Mouse (Mus musculus) layer of hippocampus, postnatal 36 days (tissue): ENCODE results near the gene Bmper. TPM values are rescaled to one million over a fixed set of nuclear protein-coding genes. Genes with fewer than 3 reads are reported as not detected.

Experiments
- DNase-seq, 2 experiments: peaks; one replicate each; pipeline ENCODE4 v3.0.0; 2022
- total RNA-seq, 2 experiments: library from RNA; stranded (reverse); gene quantifications; 2 replicates each; pipeline ENCODE4 v1.2.3; 2021

Bmper gene
- 1 to 10 TPM; 4.0 to 5.1 TPM for total RNA-seq

DNA sequence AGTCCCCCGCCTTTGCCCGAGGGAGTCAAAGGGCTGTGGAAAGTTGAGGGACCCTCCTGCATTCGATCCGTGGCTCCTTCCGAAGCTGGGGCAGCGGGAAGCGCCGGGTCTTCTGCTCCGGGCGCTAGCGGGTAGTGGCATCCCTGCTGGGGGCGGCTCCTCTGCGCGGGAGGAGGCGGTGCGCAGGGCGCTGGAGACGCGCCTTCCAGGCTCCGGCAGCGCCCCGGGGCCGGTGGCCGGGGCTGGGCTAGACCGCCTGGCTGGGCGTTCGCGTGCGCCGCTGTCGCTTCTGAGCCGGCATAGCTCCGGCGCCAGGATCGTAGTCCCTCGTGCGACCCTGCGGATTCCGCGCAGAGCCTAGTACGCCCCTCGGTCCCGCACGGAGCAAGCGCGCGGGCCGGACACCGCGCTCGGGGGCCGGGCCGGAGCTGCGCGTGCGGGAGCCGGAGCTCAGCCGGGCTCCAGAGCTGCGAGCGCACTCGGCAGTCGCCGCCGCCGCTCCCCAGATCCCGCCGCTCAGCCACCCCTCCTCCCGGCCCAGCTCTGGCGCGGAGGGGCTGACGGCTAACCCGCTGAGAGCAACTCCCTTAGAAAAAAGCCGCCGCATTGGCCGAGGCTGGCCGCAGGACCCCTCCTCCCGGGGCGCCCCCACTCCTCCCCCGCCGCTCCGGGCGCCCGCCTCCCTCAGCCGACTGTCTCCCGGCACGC, at the start of gene Bmper:
Gene Bmper, plus strand, starts transcription at position 236 of the 708 bp plus-strand sequence.
- DNase-seq: peak; percentile 42 to 51

DNA sequence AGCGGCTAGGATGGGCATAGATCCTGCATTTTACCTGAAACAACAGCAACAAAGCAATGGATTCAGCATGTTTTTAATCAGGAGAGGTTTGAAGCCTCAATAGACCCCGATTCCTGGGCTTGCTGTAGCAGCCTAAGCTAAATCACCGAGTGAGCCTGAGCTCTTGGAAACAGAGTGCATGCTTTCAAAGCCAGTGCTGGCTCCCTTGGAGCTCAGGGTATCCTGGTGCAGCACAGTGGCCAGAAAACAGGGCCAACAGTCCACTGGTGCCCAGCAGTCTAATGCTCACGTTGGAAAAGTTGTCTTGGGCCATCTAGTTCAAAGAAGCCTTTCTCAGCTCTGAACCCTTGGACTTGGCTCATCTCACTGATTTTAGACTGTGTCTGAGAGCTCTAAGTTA, 45.4 kb upstream of the Bmper start:
- peak; percentile 16 to 17 for DNase-seq

DNA sequence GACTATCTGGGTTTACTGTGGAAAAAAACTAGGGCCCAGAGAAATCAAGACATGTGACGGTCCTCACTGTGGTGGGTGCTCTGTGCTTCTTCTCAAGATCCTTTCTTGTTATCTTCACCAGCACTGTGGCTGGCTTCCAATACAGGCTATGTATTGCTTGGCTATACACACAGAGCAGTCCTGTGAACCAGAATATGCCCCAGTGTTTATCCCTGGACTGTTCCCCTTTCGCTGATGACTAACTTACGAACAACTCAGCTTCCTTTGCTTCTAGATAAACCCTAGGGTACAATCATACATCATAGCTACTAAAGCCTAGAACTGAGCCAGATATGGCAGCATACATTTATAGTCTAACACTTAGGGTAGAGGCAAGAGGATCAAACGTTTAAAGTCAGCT, 35.7 kb upstream of the Bmper start:
- DNase-seq: no peak

DNA sequence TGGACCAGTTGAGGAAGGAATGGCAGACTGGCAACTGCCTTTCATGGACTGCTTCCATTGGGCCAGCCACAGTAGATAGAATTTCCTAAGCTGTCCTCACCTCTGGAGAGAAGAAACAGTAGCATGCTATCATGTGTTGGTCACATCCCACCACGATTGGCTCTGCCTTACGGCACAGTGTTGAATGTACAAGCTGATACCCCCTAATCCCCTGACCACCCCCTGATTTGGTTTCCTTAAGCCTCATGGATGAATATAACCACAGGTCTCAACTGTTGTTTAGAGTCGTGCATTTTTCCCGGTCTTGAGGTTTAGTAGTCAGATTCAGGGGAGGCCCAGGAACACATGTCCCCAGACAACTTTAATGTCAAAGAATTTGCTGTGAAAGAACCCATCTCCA, 34.7 kb upstream of the Bmper start:
- DNase-seq: no peak

DNA sequence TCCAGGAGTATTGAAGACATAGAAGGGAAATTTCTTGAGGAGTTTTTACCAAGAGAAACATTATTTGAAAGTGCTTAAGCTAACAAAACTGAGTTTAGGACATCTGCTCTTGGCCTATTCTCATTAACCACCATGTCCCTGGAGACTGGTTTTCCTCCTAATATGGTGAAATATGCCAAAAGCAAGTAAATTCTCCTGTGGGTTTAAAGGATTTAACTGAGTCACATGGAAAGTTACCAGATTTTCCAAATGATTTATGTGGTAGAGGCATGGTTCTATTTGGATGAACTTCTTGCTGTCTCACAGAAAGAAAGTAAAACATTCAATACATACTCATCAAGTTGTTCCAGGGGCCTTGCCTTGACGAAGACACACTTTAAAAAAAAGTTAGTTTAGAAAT, 31.9 kb upstream of the Bmper start:
- DNase-seq: no peak

DNA sequence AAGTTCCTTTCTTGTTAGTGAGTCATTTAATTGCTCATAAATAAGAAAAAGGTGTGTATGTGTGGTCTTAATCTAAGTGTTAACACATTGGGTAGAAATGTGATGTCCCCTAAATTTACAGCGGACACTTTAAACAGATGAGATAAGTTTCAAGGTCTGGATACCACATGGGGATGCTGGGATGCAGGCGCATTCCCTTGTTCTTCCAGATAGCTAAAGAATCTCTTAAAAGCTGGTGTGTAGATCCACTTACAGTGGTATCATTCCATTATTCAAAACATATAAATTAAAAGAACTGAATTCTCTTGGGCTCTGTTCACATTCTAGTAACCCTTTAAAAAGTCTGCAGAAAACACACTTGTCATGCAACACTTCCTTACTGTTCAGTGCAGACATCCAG, 31.4 kb upstream of the Bmper start:
- no peak for DNase-seq

DNA sequence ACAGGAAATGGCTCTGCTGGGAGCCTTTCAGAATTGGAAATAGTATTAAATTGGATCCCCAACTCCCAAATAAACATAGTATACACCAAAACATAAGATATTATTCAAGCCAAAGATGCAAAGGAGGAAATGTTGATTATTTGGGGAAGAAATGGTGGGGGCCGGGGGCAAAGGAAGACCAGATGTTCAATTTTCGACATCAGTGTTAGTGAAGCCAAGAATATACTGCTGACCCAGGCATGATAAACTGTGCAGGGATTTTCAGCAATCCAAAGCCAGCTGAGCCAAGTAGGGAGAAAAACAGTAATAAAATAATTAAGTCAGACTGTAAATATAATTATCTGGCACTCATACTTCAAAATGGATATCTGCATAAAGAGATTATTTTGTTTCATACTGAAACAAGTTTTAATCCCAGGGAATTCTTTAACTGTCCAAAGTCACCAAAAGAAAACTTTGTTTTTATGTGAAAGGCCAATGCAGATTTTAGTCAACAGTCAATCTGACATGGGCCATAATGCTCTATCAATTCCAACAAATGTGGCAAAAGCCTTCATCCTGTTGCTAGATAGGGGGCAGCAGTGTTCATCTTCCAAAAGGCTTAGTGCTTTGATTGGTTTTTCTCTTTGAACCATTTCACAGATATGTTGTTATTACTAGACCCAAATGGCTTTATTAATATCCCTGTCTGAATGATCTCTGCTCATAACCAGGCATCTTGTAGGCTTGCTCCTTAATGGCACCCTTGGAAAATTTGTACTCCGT, 30.1 kb upstream of the Bmper start:
- DNase-seq: no peak

DNA sequence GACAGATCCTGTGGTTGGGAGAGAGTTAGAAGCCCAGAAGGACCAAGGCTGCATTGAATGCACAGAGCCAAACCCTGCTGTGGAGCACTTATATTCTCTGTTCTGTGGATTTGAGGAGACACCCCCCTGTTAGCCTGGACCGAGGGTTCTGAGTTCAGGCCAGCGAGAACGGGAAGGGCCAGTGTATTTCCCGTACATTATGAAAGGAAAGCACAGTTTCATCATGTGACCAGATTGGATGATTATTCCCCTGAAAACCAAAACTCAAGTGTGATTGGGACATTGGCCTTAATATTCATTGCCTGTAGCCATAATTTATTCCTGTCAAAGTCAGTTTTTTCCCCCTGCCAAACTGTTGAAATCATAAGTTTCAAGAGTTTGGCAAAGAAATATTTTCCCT, 23.9 kb upstream of the Bmper start:
- DNase-seq: no peak

DNA sequence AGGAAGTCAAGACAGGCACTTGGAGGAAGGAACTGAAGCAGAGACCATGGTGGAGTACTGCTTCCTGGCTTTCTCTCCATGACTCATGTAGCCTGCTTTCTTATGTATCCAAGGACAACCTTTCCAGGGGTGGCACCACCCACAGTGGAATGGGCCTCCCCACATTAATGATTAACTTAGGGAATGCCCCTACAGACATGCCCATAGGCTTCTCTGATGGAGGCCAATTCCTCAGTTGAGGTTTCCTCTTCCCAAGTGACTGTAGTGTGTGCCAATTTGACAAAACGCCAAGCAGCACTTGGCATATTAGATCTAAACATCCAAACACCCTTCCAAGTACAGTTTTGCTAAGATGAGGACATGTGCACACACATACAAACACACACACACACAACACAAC, 23.0 kb upstream of the Bmper start:
- DNase-seq: no peak

DNA sequence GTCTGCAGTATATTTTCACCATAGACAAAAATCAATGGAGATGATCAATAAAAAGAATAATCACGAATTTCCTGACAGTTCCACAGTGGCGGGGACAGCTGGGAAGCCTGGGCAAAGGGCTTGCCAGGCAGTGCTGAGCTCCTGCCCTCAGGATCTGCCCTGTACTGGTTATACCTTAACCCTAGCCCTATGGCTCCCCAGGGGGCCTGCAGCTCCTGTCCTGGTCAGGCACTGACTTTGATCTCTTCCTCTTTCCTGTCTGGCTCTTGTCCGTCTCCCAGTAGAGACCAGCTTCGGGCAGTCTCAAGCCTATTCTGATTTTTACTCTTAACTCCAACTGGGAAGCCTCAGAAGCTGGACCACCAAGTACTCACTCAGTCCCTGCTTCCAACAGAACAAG, 22.0 kb upstream of the Bmper start:
- DNase-seq: no peak

DNA sequence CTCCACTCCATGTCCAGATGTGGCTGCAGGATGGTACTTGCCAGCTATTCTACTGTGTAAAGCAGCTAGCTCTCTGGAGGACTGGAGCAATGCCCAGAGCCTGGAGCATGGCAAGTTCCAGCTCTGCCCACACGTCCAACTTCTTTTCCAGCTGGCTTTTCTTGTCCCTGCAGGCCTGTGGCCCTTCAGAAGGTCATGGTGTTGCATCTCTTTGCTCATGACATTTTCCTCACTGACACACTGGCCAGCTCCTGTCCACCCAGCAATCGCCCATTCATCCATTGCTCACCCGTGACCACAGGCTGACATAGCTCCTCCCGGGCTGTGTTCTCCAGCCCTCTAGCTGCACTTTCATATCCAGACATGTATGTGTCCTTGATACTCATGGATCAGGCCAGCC, 20.4 kb upstream of the Bmper start:
- DNase-seq: no peak

DNA sequence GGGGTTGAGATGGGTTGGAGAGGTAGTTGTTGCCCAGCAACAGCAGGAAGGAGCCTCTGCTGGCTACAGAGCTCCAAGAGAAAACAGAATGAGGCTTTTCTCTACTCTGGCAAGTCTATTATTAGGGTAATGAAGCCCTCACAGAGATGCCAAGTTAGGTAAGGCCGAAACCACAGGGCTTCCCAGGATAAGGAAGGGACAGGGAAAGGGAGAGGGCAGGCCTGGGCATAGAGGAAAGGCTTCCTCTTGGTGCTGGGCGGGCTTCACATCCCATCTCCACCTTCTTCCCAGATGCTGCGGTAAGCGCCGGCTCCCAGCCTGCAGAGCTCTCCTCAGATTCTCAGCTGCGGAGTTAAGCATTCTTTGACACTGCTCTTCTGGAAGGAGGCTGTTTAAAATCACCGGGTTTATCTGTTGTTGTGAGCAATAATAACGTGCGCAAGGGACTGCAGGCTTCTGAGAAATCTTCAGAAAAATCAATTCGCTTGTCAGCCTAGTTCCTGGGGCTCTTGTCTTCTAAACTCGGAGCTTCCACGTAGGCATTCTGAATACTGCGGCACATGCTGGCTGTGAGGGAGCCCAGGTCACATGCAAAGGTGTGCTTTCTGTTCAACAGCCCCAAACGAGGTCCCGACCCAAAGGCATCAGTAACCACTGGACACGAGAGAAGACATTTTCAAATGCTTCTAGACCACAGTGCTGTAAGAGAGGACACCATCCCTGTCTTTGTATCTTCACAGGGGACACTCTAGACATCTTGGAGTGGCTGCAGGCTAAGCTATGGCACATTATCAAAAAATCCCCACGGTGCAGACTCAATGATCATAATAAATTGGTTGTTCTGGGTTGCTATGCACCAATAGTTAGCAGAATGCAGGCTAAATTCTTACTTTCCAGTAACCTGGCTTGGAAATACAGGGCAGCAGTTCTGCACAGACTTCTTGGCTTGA, 18.3 kb upstream of the Bmper start:
- peak in 1 of 2 experiments; percentile 5 for DNase-seq

DNA sequence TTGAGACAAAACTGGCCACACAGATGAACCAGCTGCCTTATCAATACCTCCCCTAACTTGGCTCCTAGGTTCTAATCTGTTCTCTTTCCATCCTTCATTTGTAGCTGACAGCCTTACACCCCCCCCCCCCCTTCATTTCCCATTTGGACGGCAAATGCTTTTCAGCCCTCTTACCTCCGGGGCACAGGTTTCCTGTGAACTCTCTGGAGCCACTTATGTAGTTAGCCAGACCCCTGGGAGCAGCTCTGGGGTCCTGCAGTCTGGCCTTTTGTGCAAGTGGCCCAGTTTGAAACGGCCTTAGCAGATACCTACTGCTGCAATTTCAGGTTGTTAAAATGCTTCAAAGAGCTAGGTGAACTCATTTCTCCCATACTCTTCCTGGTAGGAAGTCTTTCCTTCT, 17.6 kb upstream of the Bmper start:
- no peak for DNase-seq

DNA sequence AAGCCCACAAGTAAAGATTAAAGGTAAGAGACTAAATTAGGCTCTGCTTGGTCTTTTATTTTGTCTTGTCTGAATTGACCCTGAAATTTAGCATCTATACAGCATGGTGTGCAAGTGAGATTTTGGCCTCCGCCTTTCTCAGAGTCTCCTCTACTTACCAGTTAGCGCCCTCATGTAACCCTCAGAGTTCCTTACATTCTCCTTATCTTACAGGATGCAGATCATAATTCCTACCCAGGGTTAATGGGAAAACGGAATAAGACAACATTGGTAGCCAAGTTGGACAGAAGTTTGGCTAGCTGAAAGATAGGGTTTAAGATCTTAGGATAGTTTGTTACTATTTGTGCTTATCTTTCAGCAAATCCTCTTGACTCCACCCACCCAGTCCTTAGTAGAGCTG, 17.1 kb upstream of the Bmper start:
- DNase-seq: no peak

DNA sequence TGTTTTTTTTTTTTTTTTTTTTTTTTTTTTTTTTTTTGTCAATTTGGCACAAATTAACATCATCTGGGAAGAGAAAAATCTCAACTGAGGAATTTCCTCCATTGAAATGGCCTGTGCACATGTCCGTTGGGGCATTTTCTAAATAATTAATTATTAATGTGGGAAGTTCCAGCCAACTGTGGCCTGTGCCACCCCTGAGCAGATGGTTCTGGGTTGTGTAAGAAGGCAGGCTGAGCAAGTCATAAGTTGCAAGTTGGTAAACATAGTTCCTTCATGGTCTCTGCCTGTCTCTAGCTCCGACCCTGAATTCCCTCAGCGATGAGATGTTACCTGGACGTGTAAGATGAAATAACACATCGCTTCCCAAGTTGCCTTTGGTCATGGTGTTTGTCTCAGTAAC, 16.7 kb upstream of the Bmper start:
- DNase-seq: no peak

DNA sequence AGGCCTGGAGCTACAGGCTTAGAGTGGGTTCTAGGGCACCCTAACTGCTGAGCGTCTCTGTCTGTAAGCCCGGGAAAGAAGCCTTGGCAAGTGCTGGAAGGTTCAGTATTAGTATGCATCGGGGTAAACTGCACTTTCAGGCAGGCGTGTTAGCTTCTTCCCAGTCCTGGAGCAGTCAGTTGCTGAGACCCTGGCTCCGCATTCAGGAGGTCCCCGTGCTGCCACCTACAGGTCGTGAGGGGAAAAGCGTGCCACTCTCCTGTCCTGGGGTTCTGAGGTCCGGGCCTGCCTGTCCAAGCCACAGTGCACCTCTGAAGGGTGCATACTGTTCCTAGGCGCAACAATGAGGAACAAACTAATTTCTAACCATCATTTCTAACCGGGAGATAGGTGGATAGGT, 10.6 kb upstream of the Bmper start:
- DNase-seq: peak; percentile 66 to 68

DNA sequence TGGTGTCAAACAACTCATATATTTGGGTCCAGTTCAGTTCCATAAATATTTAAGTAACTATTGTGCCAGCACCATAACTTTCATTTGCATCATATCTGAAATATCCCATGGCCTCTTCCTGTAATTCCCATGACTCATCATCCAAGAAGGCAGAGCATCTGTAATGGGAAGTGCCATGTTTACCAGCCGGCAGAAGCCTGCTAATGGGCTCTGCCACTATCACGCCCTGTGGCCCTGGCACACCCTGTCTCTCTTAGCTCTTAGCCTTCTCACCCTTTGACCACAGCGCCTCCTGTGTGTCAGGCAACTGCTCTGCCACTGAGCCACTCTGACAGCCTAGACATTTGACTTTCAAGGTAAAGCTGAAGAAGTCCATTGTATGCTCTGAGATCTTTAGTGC, 3.1 kb upstream of the Bmper start:
- DNase-seq: no peak

DNA sequence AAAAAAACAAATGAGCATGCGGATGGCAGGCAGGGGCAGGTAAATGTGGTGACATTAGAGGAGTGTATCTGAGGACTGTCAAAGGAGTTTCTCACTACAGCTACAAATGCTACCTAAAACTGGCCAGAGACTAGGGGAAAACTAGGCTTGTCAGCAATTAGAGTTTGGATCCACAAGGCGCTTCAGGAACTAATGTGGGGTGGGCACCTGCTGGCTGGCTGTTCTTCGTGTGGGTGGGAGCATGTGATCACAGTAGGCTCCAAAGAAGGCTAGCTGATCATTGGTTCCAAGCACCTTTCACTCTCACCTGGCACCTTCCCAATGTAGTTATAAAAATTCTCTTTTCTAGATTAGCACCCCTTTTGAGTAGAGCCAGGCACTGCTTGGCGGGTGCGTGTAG, 900 bp upstream of the Bmper start:
- peak in 1 of 2 experiments; percentile 5 for DNase-seq

DNA sequence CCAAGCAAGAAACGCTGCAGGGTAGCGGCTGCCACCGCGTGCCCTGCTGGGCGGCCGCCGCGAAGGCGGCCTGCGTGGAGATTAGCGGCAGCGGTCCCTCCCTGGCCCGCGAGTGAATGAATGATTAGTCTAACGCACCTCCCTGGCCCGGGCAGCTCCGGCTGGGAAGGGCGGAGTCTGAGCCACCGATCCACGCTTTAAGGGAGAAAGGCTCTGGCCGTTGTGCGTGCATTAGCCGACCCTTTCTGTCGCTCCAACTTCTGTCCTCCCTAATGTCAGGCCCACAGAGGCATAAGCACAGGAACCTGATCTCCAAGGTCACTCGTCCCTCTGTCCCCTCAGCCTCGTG, 410 bp upstream of the Bmper start:
- DNase-seq: peak in 1 of 2 experiments; percentile 16

DNA sequence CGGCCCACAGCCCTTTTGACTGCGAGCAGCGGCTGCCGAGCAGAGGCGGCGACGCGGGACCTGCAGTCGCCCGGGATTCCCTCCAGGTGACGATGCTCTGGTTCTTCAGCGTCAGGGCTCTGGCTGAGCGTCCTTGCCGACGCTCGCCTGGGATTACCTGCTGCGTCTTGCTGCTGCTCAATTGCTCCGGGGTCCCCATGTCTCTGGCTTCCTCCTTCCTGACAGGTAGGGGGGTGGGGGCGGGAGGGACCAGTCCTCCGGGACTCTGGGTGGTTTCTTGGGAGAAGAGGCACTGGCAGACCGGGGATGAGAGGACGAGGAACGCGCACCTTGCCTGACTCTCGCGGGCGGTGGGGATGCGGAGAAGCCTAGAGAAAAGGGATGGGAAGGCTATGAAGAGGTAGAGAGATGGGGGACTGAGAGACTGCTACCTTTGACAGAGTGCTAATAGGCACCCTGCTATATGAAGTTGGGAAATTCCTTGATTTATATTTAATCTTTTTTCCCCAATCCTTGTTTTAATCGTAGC, 737 bp downstream of the Bmper start:
- no peak for DNase-seq

DNA sequence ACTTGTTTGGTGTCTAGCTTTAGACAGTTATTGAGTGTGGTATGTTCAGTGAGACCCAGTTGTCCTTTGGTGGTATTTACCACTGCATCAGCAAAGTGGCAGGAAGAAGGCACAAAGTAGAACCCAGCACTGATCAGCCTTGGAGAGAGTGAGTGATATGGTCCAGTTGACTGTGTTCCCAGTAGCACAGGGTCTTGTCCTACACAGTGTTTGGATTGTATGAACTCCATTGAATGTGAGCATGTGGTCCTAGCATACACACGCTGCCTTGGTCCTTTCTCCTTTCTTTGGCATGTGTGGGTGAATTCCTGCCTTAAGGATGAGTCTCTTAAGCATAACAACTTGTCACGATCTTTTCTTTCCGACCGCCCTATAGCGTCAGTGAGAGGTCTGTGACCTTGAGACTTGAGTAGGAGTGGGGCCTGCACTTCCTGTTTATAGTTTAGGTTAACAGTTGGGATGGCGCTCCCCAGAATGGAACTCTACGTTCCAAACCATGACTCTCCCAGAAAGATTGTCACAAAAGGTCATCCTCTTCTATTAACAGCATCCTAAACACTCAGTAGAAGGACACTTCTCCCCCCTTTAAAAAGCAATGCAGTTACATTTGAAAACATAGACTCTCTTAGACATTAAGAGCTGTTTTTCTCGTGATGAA, 10.7 kb downstream of the Bmper start:
- no peak for DNase-seq

DNA sequence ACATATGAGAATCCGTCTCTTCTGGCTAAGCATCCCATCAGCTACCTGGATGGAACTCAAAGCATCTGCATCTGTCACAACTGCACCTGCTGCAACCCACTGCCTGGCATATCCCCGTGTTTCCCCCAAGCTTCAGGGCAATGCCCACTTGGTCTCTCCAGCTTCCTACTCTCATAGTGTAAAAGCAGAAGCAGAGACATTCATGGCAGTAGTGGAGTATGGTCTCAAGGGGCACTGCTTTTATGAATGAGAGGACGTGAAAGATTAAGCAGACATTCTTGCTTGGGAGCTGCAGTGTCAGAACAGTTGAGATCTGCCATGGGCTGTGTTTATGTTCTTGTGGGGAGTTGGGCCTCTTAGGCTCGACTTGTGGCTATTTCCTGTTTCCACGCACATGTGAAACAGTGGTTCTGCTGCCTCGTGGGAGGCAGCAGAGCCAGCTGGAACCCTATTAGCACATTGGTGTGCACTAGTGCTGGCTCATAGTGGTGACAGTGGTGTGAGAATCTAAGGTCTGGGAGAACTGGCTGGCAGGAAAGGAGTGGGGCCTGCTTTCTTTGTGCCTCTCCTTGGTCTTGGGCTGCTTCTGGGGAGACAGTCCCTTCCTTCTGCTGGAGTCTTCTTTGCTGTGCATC, 12.6 kb downstream of the Bmper start:
- DNase-seq: no peak
